Mouse (Mus musculus): ENCODE results near the gene Tmem140.

DNA sequence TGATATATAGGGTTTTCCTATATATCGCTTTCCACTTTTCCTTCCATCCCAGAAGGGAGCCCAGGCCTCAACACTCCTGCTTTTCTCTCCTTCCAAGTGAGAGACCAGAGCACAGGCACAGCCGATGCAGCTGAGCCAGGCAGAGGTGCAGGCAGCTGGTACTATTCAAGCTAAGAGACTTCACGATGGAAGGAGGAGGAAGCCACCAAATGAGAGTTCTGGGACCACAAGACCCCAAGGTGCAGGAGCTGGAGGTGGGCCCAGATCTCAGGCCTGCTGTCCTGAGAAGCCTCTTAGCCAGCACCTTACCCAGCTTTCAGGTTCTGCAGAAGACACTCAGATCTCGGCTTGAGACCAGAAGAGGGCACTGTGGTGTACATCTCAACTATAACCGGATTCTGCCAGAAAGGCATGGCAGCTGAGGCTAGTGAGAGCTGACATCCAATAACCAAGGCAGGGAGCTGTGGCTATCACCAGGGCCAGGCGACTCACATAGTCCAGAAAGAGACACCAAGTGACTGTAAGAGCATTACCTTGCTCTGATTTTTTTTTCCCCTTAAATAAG, 17.0 kb downstream of the Tmem140 start:
- TF ChIP-seq E2F4 (IDR thresholded peaks at IDR 0.05; ENCODE audit: insufficient read depth) (no peak), POLR2A (IDR thresholded peaks at IDR 0.05; ENCODE audit: insufficient read length, low read depth) (no peak), CEBPB (IDR thresholded peaks at IDR 0.05; ENCODE audit: insufficient read depth, poor library complexity, severe bottlenecking) (no peak), MAX (IDR thresholded peaks at IDR 0.05; ENCODE audit: low read depth) (no peak), POLR2AphosphoS2 (IDR thresholded peaks at IDR 0.05; ENCODE audit: insufficient read length, low read depth) (no peak), REST (IDR thresholded peaks at IDR 0.05; ENCODE audit: insufficient read depth, insufficient read length) (no peak), USF1 (IDR thresholded peaks at IDR 0.05; ENCODE audit: low read depth) (no peak), TCF3 (IDR thresholded peaks at IDR 0.05; ENCODE audit: insufficient read length, low read depth) (no peak), MYOG (IDR thresholded peaks at IDR 0.05; ENCODE audit: control insufficient read depth in 1 of 3, insufficient read depth in 1 of 3, insufficient read length in 2 of 3, low read depth in 2 of 3) (no peak), MYOD1 (IDR thresholded peaks at IDR 0.05; ENCODE audit: control insufficient read depth in 1 of 3, insufficient read length in 2 of 3, low read depth in 2 of 3) (no peak), TCF12 (IDR thresholded peaks at IDR 0.05; ENCODE audit: insufficient read depth, poor library complexity, severe bottlenecking) (no peak)
